Comparison of ENCODE assay signal across 15 mouse cellular contexts in genomic region chr5:73846096-73846782, GRCm38 (mm10).
DNase-seq lines count a peak whose midpoint lies in the region; ATAC-seq and TF ChIP-seq lines count a peak whose summit lies in the region.
"Had no signal": no experiment of that assay in that cellular context is flagged by ENCODE, and none has a peak within 500 bp of the region (broad histone marks: within the 10 kb centered on the region; RNA-seq: fewer than 3 reads in every experiment).

No protein-coding gene starts in this region.

- intact Hi-C loops in gastrocnemius, adult 2 months (cut with DNase I) = no loop called here

- no peak overlapping the region for H3K4me2 ChIP-seq in limb, embryonic 11.5 days (ENCODE audit: low read depth, severe bottlenecking)
- no peak overlapping the region for H3K4me2 ChIP-seq in neural tube, embryonic 15.5 days

- no peak for TF ChIP-seq CTCF in gastrocnemius, adult 2 months (IDR thresholded peaks at IDR 0.05)

- peak overlapping the region; percentile 67 for H3K27ac ChIP-seq in gastrocnemius, adult 2 months
- no peak overlapping the region for H3K27ac ChIP-seq in limb, embryonic 11.5 days (replicated peaks; ENCODE audit: low read depth, low read length)
- no peak overlapping the region for H3K27ac ChIP-seq in limb, embryonic 10.5 days
- H3K27ac ChIP-seq in neural tube, embryonic 15.5 days (replicated peaks) = no peak overlapping the region
- H3K27ac ChIP-seq: midbrain, embryonic 10.5 days had no signal

- H3K9me3 ChIP-seq in limb, embryonic 11.5 days (ENCODE audit: control insufficient read depth, low read length) = no peaks in the 10 kb centered on the region
- H3K9me3 ChIP-seq in limb, embryonic 10.5 days (replicated peaks) = no peaks in the 10 kb centered on the region
- no peaks in the 10 kb centered on the region for H3K9me3 ChIP-seq in neural tube, embryonic 15.5 days (replicated peaks)
- H3K9me3 ChIP-seq: midbrain, embryonic 10.5 days had no signal

- no peak for ATAC-seq in limb, embryonic 11.5 days (ENCODE audit: insufficient number of reproducible peaks, low FRiP score, low TSS enrichment, low read depth)
- ATAC-seq in neural tube, embryonic 15.5 days (ENCODE audit: low FRiP score) = no peak
- ATAC-seq: activated CD4-positive, CD25-positive, alpha-beta regulatory T cell, adult 4 months; inflammation-experienced regulatory T-cells, adult 6 months had no signal

- no peak for DNase-seq in gastrocnemius, adult 2 months
- DNase-seq in gastrocnemius, postnatal 10 days = no peak
- DNase-seq in limb, embryonic 11.5 days (ENCODE audit: low spot score) = peak; percentile 15
- DNase-seq in limb, embryonic 10.5 days (ENCODE audit: low spot score) = no peak
- peak; percentile 8 for DNase-seq in neural tube, embryonic 10.5 days (ENCODE audit: extremely low spot score, low spot score)
- no peak for DNase-seq in layer of hippocampus, postnatal 14 days (ENCODE audit: low spot score in 2 of 2)
- DNase-seq in ovary, postnatal 10 days (ENCODE audit: low spot score) = no peak
- DNase-seq: cerebellum, adult 11 months; cerebellum, postnatal 25 days; kidney, postnatal 36 days; thymus, postnatal 36 days had no signal

- no peak overlapping the region for H3K9ac ChIP-seq in limb, embryonic 11.5 days (ENCODE audit: low read length)
- H3K9ac ChIP-seq in neural tube, embryonic 15.5 days (replicated peaks) = no peak overlapping the region

- WGBS in limb, embryonic 11.5 days = 81% methylated on average over 12 of the region's 12 CpGs
- 87% methylated on average over 12 of the region's 12 CpGs for WGBS in limb, embryonic 10.5 days
- 61% methylated on average over 12 of the region's 12 CpGs for WGBS in neural tube, embryonic 15.5 days

- H3K4me3 ChIP-seq in gastrocnemius, adult 2 months = peak overlapping the region; percentile 4; the same call in 1 of the 2 replicates
- no peak overlapping the region for H3K4me3 ChIP-seq in limb, embryonic 11.5 days (ENCODE audit: low read depth, low read length)
- no peak overlapping the region for H3K4me3 ChIP-seq in limb, embryonic 10.5 days
- no peak overlapping the region for H3K4me3 ChIP-seq in neural tube, embryonic 15.5 days (replicated peaks)
- H3K4me3 ChIP-seq: midbrain, embryonic 10.5 days had no signal

- H3K27me3 ChIP-seq in limb, embryonic 11.5 days (ENCODE audit: control insufficient read depth, insufficient read depth, low read length) = no peaks in the 10 kb centered on the region
- no peaks in the 10 kb centered on the region for H3K27me3 ChIP-seq in limb, embryonic 10.5 days (ENCODE audit: low read depth, poor library complexity, severe bottlenecking)
- H3K27me3 ChIP-seq in neural tube, embryonic 15.5 days (replicated peaks) = no peaks in the 10 kb centered on the region

- no peaks in the 10 kb centered on the region for H3K36me3 ChIP-seq in limb, embryonic 11.5 days (ENCODE audit: control insufficient read depth, insufficient read depth, low read length)
- H3K36me3 ChIP-seq in limb, embryonic 10.5 days = no peaks in the 10 kb centered on the region
- no peaks in the 10 kb centered on the region for H3K36me3 ChIP-seq in neural tube, embryonic 15.5 days
- H3K36me3 ChIP-seq: midbrain, embryonic 10.5 days had no signal

- H3K4me1 ChIP-seq in limb, embryonic 11.5 days (ENCODE audit: control insufficient read depth, insufficient read depth, low read length) = peaks cover 3% of the 10 kb centered on the region; the same call in 1 of the 2 replicates
- peaks cover 12% of the 10 kb centered on the region; the same call in 1 of the 2 replicates for H3K4me1 ChIP-seq in limb, embryonic 10.5 days
- H3K4me1 ChIP-seq in neural tube, embryonic 15.5 days = peaks cover 6% of the 10 kb centered on the region; the same call in 1 of the 2 replicates

Comparison
In these comparisons a context has a peak if more than half of its experiments do, and no peak if none do; other contexts are left out.
1. DNase-seq: peak in limb, embryonic 11.5 days (single experiment) and neural tube, embryonic 10.5 days (single experiment); none in gastrocnemius, adult 2 months (single experiment), gastrocnemius, postnatal 10 days (single experiment), limb, embryonic 10.5 days (single experiment), layer of hippocampus, postnatal 14 days (0 of 2) and ovary, postnatal 10 days (single experiment).